Mouse (Mus musculus) neural tube, embryonic 11.5 days (tissue): Measurements from ENCODE around the gene Ripk3. TPM values are rescaled to one million over a fixed set of nuclear protein-coding genes. Genes with fewer than 3 reads are reported as not detected.

ENCODE experiments used
- ATAC-seq: fragments of 200-750 bp; cut with Nextera tagmentation; 2 replicates; pipeline ENCODE4 v1.8.0; 2017; ENCODE audit warnings: moderate number of reproducible peaks, mild to moderate bottlenecking, moderate TSS enrichment, moderate library complexity; ENCODE audit not compliant: insufficient read depth, low FRiP score, low TSS enrichment
- DNase-seq: peaks from one replicate; pipeline ENCODE4 v3.0.0-alpha.2; 2015; ENCODE audit warnings: low spot score
- H3K27ac ChIP-seq: fragments of 300-500 bp; sonication (generic); 2 replicates; pipeline ENCODE4 v1.5.1; 2014; ENCODE audit warnings: low read depth, mild to moderate bottlenecking, low read length
- H3K27me3 ChIP-seq: fragments of 300-500 bp; sonication (generic); 2 replicates; pipeline ENCODE4 v1.6.1; 2014; ENCODE audit warnings: mild to moderate bottlenecking, low read length, mixed read lengths; ENCODE audit not compliant: control insufficient read depth, insufficient read depth
- H3K36me3 ChIP-seq: fragments of 300-500 bp; sonication (generic); 2 replicates; pipeline ENCODE4 v1.6.1; 2014; ENCODE audit warnings: mild to moderate bottlenecking, low read length, moderate library complexity, mixed read lengths; ENCODE audit not compliant: control insufficient read depth, insufficient read depth
- H3K4me1 ChIP-seq: fragments of 300-500 bp; sonication (generic); 2 replicates; pipeline ENCODE4 v1.6.1; 2014; ENCODE audit warnings: low read length, mixed read lengths; ENCODE audit not compliant: control insufficient read depth, insufficient read depth
- H3K4me2 ChIP-seq: fragments of 300-500 bp; sonication (generic); 2 replicates; pipeline ENCODE4 v1.6.1; 2014; ENCODE audit warnings: low read depth, mild to moderate bottlenecking, moderate library complexity
- H3K4me3 ChIP-seq: fragments of 300-500 bp; sonication (generic); 2 replicates; pipeline ENCODE4 v1.5.1; 2014; ENCODE audit warnings: low read depth, low read length
- H3K9ac ChIP-seq: fragments of 300-500 bp; sonication (generic); 2 replicates; pipeline ENCODE4 v1.6.1; 2014; ENCODE audit warnings: mild to moderate bottlenecking, low read length
- H3K9me3 ChIP-seq: fragments of 300-500 bp; sonication (generic); 2 replicates; pipeline ENCODE4 v1.6.1; 2016; ENCODE audit warnings: low read length; ENCODE audit not compliant: control insufficient read depth
- WGBS: fragments of 180-500 bp; shearing (Covaris S2); extraction: QIAGEN DNeasy Blood & Tissue Kit; methylation state at CpG from one replicate; pipeline ENCODE4 v1.1.7; 2014; 5-methylcytosine and 5-hydroxymethylcytosine counted together
- polyA plus RNA-seq: library from polyadenylated mRNA; unstranded; fragments of >200 nt; fragmentation: Nextera tagmentation; extraction: Ambion mirVana; gene quantifications from 2 replicates; pipeline ENCODE4 v1.2.1, GENCODE M21; 2014

The Ripk3 gene
- polyA plus RNA-seq, result 14.2 and 16.6 TPM in 2 replicates

DNA sequence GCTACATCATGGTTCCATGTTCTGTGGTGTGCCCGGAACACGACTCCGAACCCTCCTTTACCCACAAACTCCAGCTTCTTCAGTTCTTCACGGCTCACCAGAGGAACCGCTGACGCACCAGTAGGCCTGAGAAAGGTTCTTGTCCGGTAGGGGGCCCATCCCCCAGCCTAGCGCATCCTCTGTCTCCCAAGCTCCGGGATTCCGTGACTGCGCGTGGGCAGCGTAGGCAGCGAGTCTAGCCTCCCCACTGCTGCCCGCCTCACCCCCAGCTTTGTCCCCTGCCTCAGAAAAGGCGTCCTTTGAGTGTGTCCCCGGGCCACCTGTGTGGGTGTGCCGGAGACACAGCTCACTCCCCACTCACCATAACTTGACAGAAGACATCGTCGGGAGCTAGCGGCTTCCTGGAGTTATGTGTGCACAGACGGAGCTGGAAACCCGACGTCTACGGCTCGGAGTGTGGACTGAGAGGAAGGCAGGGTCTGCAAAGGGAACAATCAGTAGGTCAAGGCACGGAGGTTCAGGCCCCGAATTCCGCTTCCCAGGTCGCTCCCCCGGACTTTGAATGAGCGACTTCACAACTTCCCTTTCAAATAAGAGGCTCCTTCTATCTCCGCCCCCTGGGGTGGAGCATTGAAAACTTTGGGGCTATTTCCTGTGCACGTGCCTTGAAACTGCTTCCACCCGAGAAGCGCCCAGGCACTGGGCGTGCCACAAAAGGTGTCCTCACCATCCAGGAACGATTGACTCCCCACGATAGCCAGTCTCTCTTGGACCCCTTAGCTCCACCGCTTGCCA is at the start of gene Ripk3:
Gene Ripk3, minus strand, starts transcription at position 610 of the 795 bp plus-strand sequence.
- peaks cover 51% of the 10 kb centered on the region for H3K27me3 ChIP-seq
- H3K4me1 ChIP-seq, result no peaks in the 10 kb centered on the region; the same call in 1 of the 2 replicates

DNA sequence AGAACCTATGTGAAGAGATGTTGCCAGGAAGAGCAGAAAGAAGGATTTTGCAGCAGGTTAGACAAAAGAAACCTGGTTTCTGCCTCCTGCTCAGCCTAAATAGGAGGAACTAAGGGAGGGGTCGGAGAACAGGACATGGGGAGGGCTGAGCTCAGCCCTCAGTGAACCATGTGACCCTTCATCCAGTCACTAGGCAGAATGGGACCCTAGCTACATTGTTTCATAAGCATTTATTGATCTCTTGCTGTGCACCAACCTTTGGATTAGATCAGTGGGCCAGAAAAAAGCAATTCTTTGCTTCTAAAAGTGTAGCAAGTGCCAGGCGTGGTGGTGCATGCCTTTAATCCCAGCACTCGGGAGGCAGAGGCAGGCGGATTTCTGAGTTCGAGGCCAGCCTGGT is 49.6 kb upstream of the Ripk3 start:
- Histone ChIP-seq H3K4me1 (no peaks in the 10 kb centered on the region), H3K4me3 (no peak overlapping the region), H3K9me3 (no peaks in the 10 kb centered on the region), H3K9ac (no peak overlapping the region), H3K27ac (no peak overlapping the region), H3K36me3 (no peaks in the 10 kb centered on the region), H3K27me3 (no peaks in the 10 kb centered on the region), H3K4me2 (no peak overlapping the region)
- WGBS, result 89% methylated on average over 4 of the region's 5 CpGs
- DNase-seq (no peak), ATAC-seq (no peak)

More for the DNA sequence above, at the start of gene Ripk3:
- Histone ChIP-seq H3K27ac (no peak within 1 kb of the TSS), H3K4me3 (peak within 1 kb of the TSS; percentile 29), H3K36me3 (no peaks in the 10 kb centered on the region), H3K4me2 (peak within 1 kb of the TSS; percentile 52), H3K9me3 (no peaks in the 10 kb centered on the region), H3K9ac (peak within 1 kb of the TSS; percentile 32; the same call in 1 of the 2 replicates)
- WGBS, result 4% methylated on average over 40 of the region's 40 CpGs
- DNase-seq, result peak; percentile 32
- ATAC-seq, result no peak

DNA sequence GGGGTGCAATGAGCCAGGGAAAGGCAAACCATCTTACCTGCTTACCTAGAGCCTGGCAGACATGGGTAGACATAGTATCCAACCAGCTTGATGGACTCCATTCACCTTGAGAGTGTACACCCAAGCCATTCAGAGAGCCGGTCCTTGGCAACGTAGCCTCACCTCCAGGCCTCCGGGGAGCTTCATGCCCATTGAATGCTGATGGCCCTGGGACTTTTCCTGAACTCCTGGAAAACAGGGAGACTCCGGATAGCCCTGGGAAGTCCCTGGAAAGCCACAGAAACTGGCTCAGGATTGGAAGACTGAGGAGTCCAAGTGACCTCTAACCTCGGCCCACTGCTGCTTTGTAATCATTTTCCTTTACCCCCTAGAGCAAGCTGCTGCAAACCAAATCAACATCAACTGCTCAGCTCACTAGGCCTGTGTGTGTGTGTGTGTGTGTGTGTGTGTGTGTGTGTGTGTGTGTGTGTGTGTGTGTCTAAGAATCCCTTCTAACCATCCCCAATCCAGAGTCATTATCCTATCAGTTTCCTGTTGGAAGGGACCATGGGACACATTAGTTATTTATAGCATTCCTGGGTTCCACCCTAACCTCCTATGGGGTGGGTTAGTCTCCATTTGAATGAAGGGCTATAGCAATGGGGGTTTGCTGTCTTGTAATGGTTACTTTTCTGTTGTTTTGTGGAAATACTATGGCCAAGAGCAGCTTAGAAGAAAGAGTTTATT is 46.3 kb upstream of the Ripk3 start:
- H3K9me3 ChIP-seq, result no peaks in the 10 kb centered on the region
- H3K27ac ChIP-seq, result no peak overlapping the region
- H3K27me3 ChIP-seq, result no peaks in the 10 kb centered on the region
- no peaks in the 10 kb centered on the region for H3K4me1 ChIP-seq
- H3K4me3 ChIP-seq, result no peak overlapping the region
- H3K9ac ChIP-seq, result no peak overlapping the region
- no peak overlapping the region for H3K4me2 ChIP-seq
- WGBS, result 74% methylated on average over 5 of the region's 5 CpGs
- ATAC-seq (no peak), DNase-seq (no peak)
- H3K36me3 ChIP-seq, result no peaks in the 10 kb centered on the region; the same call in 1 of the 2 replicates

DNA sequence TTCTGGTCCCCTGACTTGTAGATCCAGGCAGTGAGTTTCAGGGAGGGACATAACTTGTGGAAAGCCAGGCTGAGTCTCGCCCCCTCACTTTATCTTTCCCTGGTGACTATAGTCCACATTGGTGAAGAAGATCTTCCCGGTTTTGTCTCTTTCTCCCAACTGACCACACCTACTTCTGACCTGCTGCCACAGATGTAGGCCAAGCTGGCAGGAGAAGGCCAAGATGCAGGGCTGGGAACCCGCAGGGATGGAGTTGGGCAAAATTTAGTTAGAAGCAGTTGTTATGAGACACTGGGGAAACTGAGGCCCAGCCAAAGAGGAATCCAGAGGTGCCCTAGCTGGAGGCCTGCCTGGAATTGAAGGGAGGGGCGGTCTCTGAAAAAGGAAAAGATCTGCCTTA is 44.5 kb upstream of the Ripk3 start:
- Histone ChIP-seq H3K9ac (no peak overlapping the region), H3K9me3 (no peaks in the 10 kb centered on the region), H3K4me3 (no peak overlapping the region), H3K27me3 (no peaks in the 10 kb centered on the region), H3K4me2 (no peak overlapping the region), H3K27ac (no peak overlapping the region), H3K4me1 (no peaks in the 10 kb centered on the region), H3K36me3 (no peaks in the 10 kb centered on the region; the same call in 1 of the 2 replicates)
- DNase-seq (no peak), ATAC-seq (no peak)
- 85% methylated on average over 4 of the region's 4 CpGs for WGBS

DNA sequence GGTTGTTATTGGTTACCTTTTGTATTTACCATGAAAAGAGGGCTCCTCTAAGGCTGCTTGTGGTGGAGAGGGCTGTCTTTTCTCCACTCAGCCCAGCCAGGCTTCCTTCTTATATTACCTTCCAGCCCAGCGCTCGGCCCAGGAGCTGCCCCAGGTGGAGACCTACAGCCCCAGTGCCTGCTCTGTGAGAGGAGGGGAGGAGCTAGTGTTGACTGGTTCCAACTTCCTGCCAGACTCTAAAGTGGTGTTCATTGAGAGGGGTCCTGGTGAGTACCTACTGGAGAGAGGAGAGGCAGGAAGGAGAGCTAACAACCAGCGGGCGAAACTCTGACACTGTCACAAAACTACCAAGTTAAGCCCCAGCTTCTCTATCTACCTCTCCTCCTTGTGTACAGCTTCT is 41.7 kb upstream of the Ripk3 start:
- no peaks in the 10 kb centered on the region; the same call in 1 of the 2 replicates for H3K36me3 ChIP-seq
- no peaks in the 10 kb centered on the region for H3K4me1 ChIP-seq
- no peak overlapping the region for H3K9ac ChIP-seq
- no peak overlapping the region for H3K4me3 ChIP-seq
- no peak overlapping the region for H3K27ac ChIP-seq
- peaks cover 4% of the 10 kb centered on the region for H3K27me3 ChIP-seq
- no peak for DNase-seq
- no peaks in the 10 kb centered on the region for H3K9me3 ChIP-seq
- no peak for ATAC-seq
- no peak overlapping the region for H3K4me2 ChIP-seq
- WGBS, result 82% methylated on average over 4 of the region's 4 CpGs

DNA sequence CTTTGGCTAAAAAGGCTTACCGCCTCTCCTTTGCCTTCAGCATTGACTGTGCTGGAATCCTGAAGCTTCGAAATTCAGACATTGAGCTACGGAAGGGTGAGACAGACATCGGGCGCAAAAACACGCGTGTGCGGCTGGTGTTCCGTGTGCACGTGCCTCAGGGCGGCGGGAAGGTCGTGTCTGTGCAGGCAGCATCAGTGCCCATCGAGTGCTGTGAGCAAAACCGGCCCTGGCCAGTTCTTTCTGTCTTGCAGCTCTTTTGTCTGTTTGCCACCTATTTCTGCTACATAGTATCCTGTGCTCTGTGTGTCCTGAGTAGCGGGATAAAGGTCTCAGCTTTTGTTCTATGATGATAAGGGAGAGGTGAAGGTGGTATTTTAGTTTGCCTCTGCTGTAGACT is 41.2 kb upstream of the Ripk3 start:
- H3K27me3 ChIP-seq, result peaks cover 4% of the 10 kb centered on the region
- H3K9ac ChIP-seq, result no peak overlapping the region
- ATAC-seq (no peak), DNase-seq (no peak)
- H3K36me3 ChIP-seq, result no peaks in the 10 kb centered on the region; the same call in 1 of the 2 replicates
- H3K27ac ChIP-seq, result no peak overlapping the region
- no peak overlapping the region for H3K4me2 ChIP-seq
- peaks cover 2% of the 10 kb centered on the region for H3K4me1 ChIP-seq
- no peak overlapping the region for H3K4me3 ChIP-seq
- H3K9me3 ChIP-seq, result no peaks in the 10 kb centered on the region
- WGBS, result 95% methylated on average over 16 of the region's 16 CpGs

DNA sequence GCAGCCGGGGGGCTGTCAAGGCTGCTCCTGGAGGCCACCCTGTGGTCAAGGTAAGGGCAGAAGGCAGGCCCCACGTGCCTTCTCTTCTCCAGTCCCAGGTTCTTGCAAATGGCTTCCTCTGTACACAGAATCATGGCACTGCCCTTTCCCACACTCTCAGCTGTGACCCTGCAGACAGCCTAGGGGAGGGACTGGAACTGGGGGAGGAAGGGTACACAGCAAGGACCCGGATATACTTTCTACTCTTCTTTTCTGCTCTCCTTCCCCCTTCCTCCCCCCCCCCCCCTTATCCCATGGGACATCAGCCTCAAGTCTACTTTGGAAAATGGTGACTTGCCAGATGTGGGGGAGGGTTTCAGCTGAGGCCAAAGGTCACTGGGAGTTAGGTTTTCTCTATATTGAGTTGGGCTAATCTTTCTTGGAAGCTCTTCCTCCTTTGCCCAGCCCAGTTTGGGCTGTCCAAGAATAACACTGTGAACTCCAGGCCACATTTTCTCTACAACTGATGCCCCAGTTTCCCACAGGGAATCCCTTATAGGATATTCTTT is 40.1 kb upstream of the Ripk3 start:
- 44% methylated on average over 3 of the region's 3 CpGs for WGBS
- H3K4me2 ChIP-seq, result no peak overlapping the region
- no peaks in the 10 kb centered on the region for H3K9me3 ChIP-seq
- peaks cover 7% of the 10 kb centered on the region for H3K4me1 ChIP-seq
- H3K27me3 ChIP-seq, result peaks cover 4% of the 10 kb centered on the region
- ATAC-seq, result no peak
- H3K36me3 ChIP-seq, result no peaks in the 10 kb centered on the region; the same call in 1 of the 2 replicates
- no peak overlapping the region for H3K9ac ChIP-seq
- no peak for DNase-seq
- H3K27ac ChIP-seq, result no peak overlapping the region
- H3K4me3 ChIP-seq, result no peak overlapping the region

DNA sequence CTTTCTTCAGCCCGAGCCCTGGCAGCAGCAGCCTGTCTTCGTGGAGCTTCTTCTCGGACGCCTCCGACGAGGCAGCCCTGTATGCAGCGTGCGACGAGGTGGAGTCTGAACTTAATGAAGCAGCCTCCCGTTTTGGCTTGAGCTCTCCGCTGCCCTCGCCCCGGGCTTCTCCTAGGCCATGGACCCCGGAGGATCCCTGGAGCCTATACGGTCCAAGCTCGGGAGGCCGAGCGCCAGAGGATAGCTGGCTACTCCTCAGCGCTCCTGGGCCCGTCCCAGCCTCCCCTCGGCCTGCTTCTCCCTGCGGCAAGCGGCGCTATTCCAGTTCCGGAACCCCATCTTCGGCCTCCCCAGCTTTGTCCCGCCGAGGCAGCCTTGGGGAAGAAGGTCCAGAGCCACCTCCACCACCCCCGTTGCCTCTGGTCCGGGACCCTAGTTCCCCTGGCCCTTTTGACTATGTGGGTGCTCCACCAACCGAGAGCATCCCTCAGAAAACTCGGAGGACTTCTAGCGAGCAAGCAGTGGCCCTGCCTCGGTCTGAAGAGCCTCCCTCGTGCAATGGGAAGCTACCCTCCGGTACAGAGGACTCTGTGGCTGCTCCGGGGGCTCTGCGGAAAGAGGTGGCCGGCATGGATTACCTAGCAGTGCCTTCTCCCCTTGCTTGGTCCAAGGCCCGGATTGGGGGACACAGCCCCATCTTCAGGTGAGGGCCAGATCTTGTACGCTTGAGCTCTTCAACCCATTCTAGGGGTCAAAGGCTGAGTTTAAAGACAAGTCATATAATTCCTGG is 38.1 kb upstream of the Ripk3 start:
- peaks cover 4% of the 10 kb centered on the region for H3K27me3 ChIP-seq
- H3K27ac ChIP-seq, result no peak overlapping the region
- peak overlapping the region; percentile 27 for H3K9ac ChIP-seq
- peak; percentile 27 for DNase-seq
- no peaks in the 10 kb centered on the region; the same call in 1 of the 2 replicates for H3K36me3 ChIP-seq
- peaks cover 7% of the 10 kb centered on the region for H3K4me1 ChIP-seq
- peak overlapping the region; percentile 54 for H3K4me3 ChIP-seq
- no peak for ATAC-seq
- H3K4me2 ChIP-seq, result peak overlapping the region; percentile 81
- 7% methylated on average over 41 of the region's 41 CpGs for WGBS
- H3K9me3 ChIP-seq, result no peaks in the 10 kb centered on the region
